Mouse (Mus musculus) myocyte (in vitro differentiated cells): ENCODE results near the gene Scgb1b19. TPM values are rescaled to one million over a fixed set of nuclear protein-coding genes. Genes with fewer than 3 reads are reported as not detected.
"Not testable (repeated sequence)": the region's sequence is repeated elsewhere in the genome, so short reads cannot be mapped to it uniquely, and the experiment has no call there.

ENCODE experiments used
- H3K27me3 ChIP-seq: one replicate; pipeline ENCODE4 v1.6.1; 2011; ENCODE audit not compliant: control insufficient read depth, insufficient read depth, insufficient read length
- H3K36me3 ChIP-seq: one replicate; pipeline ENCODE4 v1.6.1; 2011; ENCODE audit not compliant: control insufficient read depth, insufficient read depth
- H3K4me2 ChIP-seq: one replicate; pipeline ENCODE4 v1.6.1; 2011; ENCODE audit warnings: low read depth, control low read depth
- H3K4me3 ChIP-seq: one replicate; pipeline ENCODE4 v1.5.1; 2011; ENCODE audit warnings: mild to moderate bottlenecking, control low read depth, moderate library complexity
- H3K79me2 ChIP-seq: one replicate; pipeline ENCODE4 v1.6.1; 2011; ENCODE audit not compliant: control insufficient read depth, insufficient read depth
- H3ac ChIP-seq: one replicate; pipeline ENCODE4 v1.6.1; 2011; ENCODE audit not compliant: control insufficient read depth, insufficient read length
- polyA plus RNA-seq: library from polyadenylated mRNA; unstranded; fragments of >200 nt; fragmentation: generic; extraction: Trizol; gene quantifications from one replicate; pipeline ENCODE4 v1.2.1, GENCODE M21; 2012; ENCODE audit warnings: missing spikeins

Scgb1b19 gene
- polyA plus RNA-seq, result not detected

GRCm38 (mm10) chr7:33286991-33287390 lies at the start of gene Scgb1b19:
Gene Scgb1b19, plus strand, starts transcription at chr7:33287291.
- not testable (repeated sequence) for H3K79me2 ChIP-seq, H3K27me3 ChIP-seq, H3K4me2 ChIP-seq, H3K36me3 ChIP-seq, H3K4me3 ChIP-seq, H3ac ChIP-seq

- not testable (repeated sequence) for H3K4me2 ChIP-seq, H3ac ChIP-seq, H3K36me3 ChIP-seq, H3K27me3 ChIP-seq, H3K4me3 ChIP-seq, H3K79me2 ChIP-seq
Measured at GRCm38 (mm10) chr7:33280238-33280637, 6.9 kb upstream of the Scgb1b19 start, which contains the start of gene Scgb2b19. Gene Scgb2b19, minus strand, starts transcription at chr7:33280338.

Other genes with a start within 250 kb of the Scgb1b19 start
- gene Scgb2b17, start 230.7 kb upstream of the Scgb1b19 start, polyA plus RNA-seq, result not detected
- not detected for gene Scgb1b17, start 223.8 kb upstream of the Scgb1b19 start, polyA plus RNA-seq
- not detected for gene Scgb2b18, start 113.4 kb upstream of the Scgb1b19 start, polyA plus RNA-seq
- not detected for gene Scgb1b18, start 101.7 kb upstream of the Scgb1b19 start, polyA plus RNA-seq
- not detected for gene Scgb2b19, start 7.0 kb upstream of the Scgb1b19 start, polyA plus RNA-seq
- gene Scgb2b20, start 79.0 kb downstream of the Scgb1b19 start, polyA plus RNA-seq, result not detected
- not detected for gene Scgb1b20, start 85.9 kb downstream of the Scgb1b19 start, polyA plus RNA-seq
- not detected for gene Scgb2b21, start 233.2 kb downstream of the Scgb1b19 start, polyA plus RNA-seq